8 mouse cellular contexts compared by ENCODE assay signal in the genomic region with DNA sequence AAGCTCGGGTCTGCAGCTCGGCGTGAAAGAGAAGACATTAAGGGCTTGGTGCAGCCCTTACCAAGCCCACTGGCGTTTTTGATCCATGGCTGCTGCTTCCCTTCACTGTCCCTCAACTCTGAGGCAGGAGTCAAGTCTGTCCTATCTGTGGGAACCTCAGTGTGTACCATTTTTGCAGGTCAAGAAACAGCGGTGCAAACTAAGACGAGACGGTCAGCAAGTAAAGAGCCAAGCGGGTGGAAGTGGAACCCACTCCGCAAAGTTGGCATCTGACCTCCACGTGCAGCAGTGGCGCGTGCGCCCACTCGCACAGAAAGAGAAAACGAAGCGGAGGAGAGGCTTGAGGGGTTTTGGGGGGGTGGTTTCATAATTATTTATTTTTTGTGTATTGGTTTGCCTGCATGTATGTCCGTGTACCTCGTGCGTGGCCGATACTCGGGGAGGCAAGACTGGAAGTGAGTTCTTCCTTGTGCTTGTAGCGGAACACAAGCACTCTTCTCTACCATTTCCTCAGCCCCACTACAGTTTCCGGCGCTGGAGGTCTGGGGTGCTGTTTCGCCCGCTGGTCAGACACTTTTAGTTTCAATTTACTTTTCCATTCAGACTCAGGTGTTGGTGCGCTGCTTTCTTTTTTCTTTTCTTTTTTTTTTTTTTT. TPM values are rescaled to one million over a fixed set of nuclear protein-coding genes. Genes with fewer than 3 reads are reported as not detected.
A peak's percentile ranks its signal among the peaks of the same experiment; 100 is the strongest.
DNase-seq lines count a peak whose midpoint lies in the region; ATAC-seq and TF ChIP-seq lines count a peak whose summit lies in the region.

No protein-coding gene starts in this region.

- no peak for TF ChIP-seq POLR2A in limb, embryonic 14.5 days (IDR thresholded peaks at IDR 0.05; ENCODE audit: borderline replicate concordance, extremely low read depth, insufficient read depth, insufficient read length)
- TF ChIP-seq POLR2A in thymus, adult 2 months (IDR thresholded peaks at IDR 0.05; ENCODE audit: control insufficient read depth, extremely low read depth, insufficient read depth, low read length, poor library complexity) = peak; percentile 26; the same call in 1 of the 2 replicates

- peaks cover 18% of the 10 kb centered on the region for H3K36me3 ChIP-seq in limb, embryonic 14.5 days (ENCODE audit: control insufficient read depth, insufficient read depth, low read length)
- H3K36me3 ChIP-seq in midbrain, embryonic 14.5 days (ENCODE audit: control insufficient read depth, insufficient read depth, low read length) = peaks cover 20% of the 10 kb centered on the region
- no peaks in the 10 kb centered on the region for H3K36me3 ChIP-seq in thymus, adult 2 months (ENCODE audit: control insufficient read depth, insufficient read depth, low read length)

- H3K27ac ChIP-seq in layer of hippocampus, adult 2 months = peak overlapping the region; percentile 88
- H3K27ac ChIP-seq in limb, embryonic 14.5 days (replicated peaks; ENCODE audit: low read depth, low read length) = peak overlapping the region; percentile 77
- H3K27ac ChIP-seq in midbrain, embryonic 14.5 days (replicated peaks; ENCODE audit: low read depth, low read length) = no peak overlapping the region
- H3K27ac ChIP-seq in thymus, adult 2 months (ENCODE audit: control insufficient read depth, insufficient read depth, low read length) = peak overlapping the region; percentile 56

- no peak for TF ChIP-seq CTCF in layer of hippocampus, adult 2 months (conservative IDR thresholded peaks at IDR 0.05)
- TF ChIP-seq CTCF in thymus, adult 2 months (IDR thresholded peaks at IDR 0.05; ENCODE audit: borderline replicate concordance, control insufficient read depth, extremely low read depth, insufficient read depth, low read length, poor library complexity) = no peak

- no peak for DNase-seq in layer of hippocampus, adult 2 months (ENCODE audit: low spot score in 2 of 2)
- DNase-seq in layer of hippocampus, adult 9-10 months (ENCODE audit: low spot score) = no peak
- DNase-seq in embryo, embryonic 10.5 days (ENCODE audit: low spot score) = peak; percentile 50
- no peak for DNase-seq in limb, embryonic 14.5 days (ENCODE audit: low spot score)
- DNase-seq in midbrain, embryonic 14.5 days = no peak
- peak; percentile 56 for DNase-seq in thymus, adult 2 months

- WGBS in limb, embryonic 14.5 days = under 1% methylated on average over 27 of the region's 27 CpGs
- 2% methylated on average over 27 of the region's 27 CpGs for WGBS in midbrain, embryonic 14.5 days
- under 1% methylated on average over 27 of the region's 27 CpGs for WGBS in thymus, adult 2 months

- peak overlapping the region; percentile 91 for H3K4me3 ChIP-seq in layer of hippocampus, adult 2 months
- peak overlapping the region; percentile 75 for H3K4me3 ChIP-seq in limb, embryonic 14.5 days (replicated peaks; ENCODE audit: low read length)
- peak overlapping the region; percentile 75 for H3K4me3 ChIP-seq in midbrain, embryonic 14.5 days (replicated peaks; ENCODE audit: low read depth, low read length)
- H3K4me3 ChIP-seq in thymus, adult 2 months (ENCODE audit: control insufficient read depth, insufficient read depth, low read length) = peak overlapping the region; percentile 52

- peak overlapping the region; percentile 81 for H3K9ac ChIP-seq in limb, embryonic 14.5 days (ENCODE audit: low read depth, low read length, severe bottlenecking)
- peak overlapping the region; percentile 46; the same call in 1 of the 2 replicates for H3K9ac ChIP-seq in midbrain, embryonic 14.5 days (replicated peaks; ENCODE audit: low read length)

- ATAC-seq in hematopoietic stem cell, adult 5-6 weeks (replicated peaks in 1 of 2; ENCODE audit: insufficient read depth in 1 of 2, low FRiP score in 2 of 2, low TSS enrichment in 1 of 2, low read depth in 1 of 2, poor library complexity in 2 of 2, severe bottlenecking in 2 of 2) = peak; percentile 5 to 23
- peak; percentile 62 for ATAC-seq in limb, embryonic 14.5 days (ENCODE audit: low FRiP score, low read depth)
- peak; percentile 62 for ATAC-seq in midbrain, embryonic 14.5 days (ENCODE audit: low FRiP score, low TSS enrichment)
- ATAC-seq in monocyte, adult 5-6 weeks (replicated peaks; ENCODE audit: insufficient number of reproducible peaks, low FRiP score, low TSS enrichment, poor library complexity, severe bottlenecking) = no peak

- H3K4me2 ChIP-seq in limb, embryonic 14.5 days (replicated peaks; ENCODE audit: low read depth, low read length, severe bottlenecking) = peak overlapping the region; percentile 66
- peak overlapping the region; percentile 93 for H3K4me2 ChIP-seq in midbrain, embryonic 14.5 days (ENCODE audit: low read length)

- no peaks in the 10 kb centered on the region for H3K27me3 ChIP-seq in limb, embryonic 14.5 days (ENCODE audit: control insufficient read depth, insufficient read depth, low read length)
- no peaks in the 10 kb centered on the region for H3K27me3 ChIP-seq in midbrain, embryonic 14.5 days (ENCODE audit: control insufficient read depth, insufficient read depth, low read length)
- no peaks in the 10 kb centered on the region for H3K27me3 ChIP-seq in thymus, adult 2 months (ENCODE audit: control insufficient read depth, insufficient read depth, low read length)

- H3K9me3 ChIP-seq in limb, embryonic 14.5 days (ENCODE audit: control insufficient read depth, low read length) = no peaks in the 10 kb centered on the region
- H3K9me3 ChIP-seq in midbrain, embryonic 14.5 days (ENCODE audit: control insufficient read depth, low read length) = no peaks in the 10 kb centered on the region

- H3K4me1 ChIP-seq in limb, embryonic 14.5 days (ENCODE audit: control insufficient read depth, insufficient read depth, low read length) = peaks cover 5% of the 10 kb centered on the region; the same call in 1 of the 2 replicates
- H3K4me1 ChIP-seq in midbrain, embryonic 14.5 days (ENCODE audit: control insufficient read depth, insufficient read depth, low read length) = peaks cover 8% of the 10 kb centered on the region; the same call in 1 of the 2 replicates
- peaks cover 4% of the 10 kb centered on the region for H3K4me1 ChIP-seq in thymus, adult 2 months (replicated peaks; ENCODE audit: control insufficient read depth, insufficient read depth, low read length)

RNA-seq across cellular contexts. Expression of a gene that starts 0.5 kb away (rescaled TPM):
- total RNA-seq in layer of hippocampus, adult 2 months (2021) = 10 to 100 TPM; 30.8 to 32.0 TPM
- total RNA-seq in hematopoietic stem cell, adult 5-6 weeks (2017) = 29.9 and 40.2 TPM in 2 replicates
- polyA plus RNA-seq in limb, embryonic 14.5 days (2012; rRNA removed) = 99.0 and 109 TPM in 2 replicates
- polyA plus RNA-seq in limb, embryonic 14.5 days (2014; fragmentation: Nextera tagmentation; extraction: Ambion mirVana) = 41.2 and 41.9 TPM in 2 replicates
- 50.6 and 73.5 TPM in 2 replicates for polyA plus RNA-seq in midbrain, embryonic 14.5 days (2014; fragmentation: Nextera tagmentation; extraction: Ambion mirVana)
- polyA plus RNA-seq in thymus, adult 2 months (2012; rRNA removed) = 98.7 and 107 TPM in 2 replicates
- 68.2 to 81.0 TPM (median 69.9 TPM) in 3 replicates for total RNA-seq in monocyte, adult 5-6 weeks (2017)

RNA-seq across cellular contexts. Expression of a gene that starts 29.7 kb away (rescaled TPM):
- total RNA-seq in layer of hippocampus, adult 2 months (2021) = 10 to 100 TPM; 19.3 to 27.1 TPM
- 20.2 and 29.6 TPM in 2 replicates for total RNA-seq in hematopoietic stem cell, adult 5-6 weeks (2017)
- polyA plus RNA-seq in limb, embryonic 14.5 days (2012; rRNA removed) = 17.2 and 23.0 TPM in 2 replicates
- polyA plus RNA-seq in limb, embryonic 14.5 days (2014; fragmentation: Nextera tagmentation; extraction: Ambion mirVana) = 27.2 and 29.3 TPM in 2 replicates
- polyA plus RNA-seq in midbrain, embryonic 14.5 days (2014; fragmentation: Nextera tagmentation; extraction: Ambion mirVana) = 16.9 and 20.2 TPM in 2 replicates
- polyA plus RNA-seq in thymus, adult 2 months (2012; rRNA removed) = 14.0 and 17.6 TPM in 2 replicates
- total RNA-seq in monocyte, adult 5-6 weeks (2017) = 0.58 to 4.5 TPM in 2 of 3 replicates, not detected in the other

RNA-seq across cellular contexts. Expression of a gene that starts 40.5 kb away (rescaled TPM):
- 10 to 100 TPM; 11.0 to 14.7 TPM for total RNA-seq in layer of hippocampus, adult 2 months (2021)
- total RNA-seq in hematopoietic stem cell, adult 5-6 weeks (2017) = not detected in 2 replicates
- polyA plus RNA-seq in limb, embryonic 14.5 days (2012; rRNA removed) = 0.23 and 0.26 TPM in 2 replicates
- polyA plus RNA-seq in limb, embryonic 14.5 days (2014; fragmentation: Nextera tagmentation; extraction: Ambion mirVana) = 0.32 and 0.59 TPM in 2 replicates
- 0.93 TPM in 1 of 2 replicates, not detected in the other for polyA plus RNA-seq in midbrain, embryonic 14.5 days (2014; fragmentation: Nextera tagmentation; extraction: Ambion mirVana)
- 0.22 and 0.67 TPM in 2 replicates for polyA plus RNA-seq in thymus, adult 2 months (2012; rRNA removed)
- not detected in 3 replicates for total RNA-seq in monocyte, adult 5-6 weeks (2017)

Comparison
In these comparisons a context has a peak if more than half of its experiments do, and no peak if none do; other contexts are left out.
1. DNase-seq: peak in embryo, embryonic 10.5 days (single experiment) and thymus, adult 2 months (single experiment); none in layer of hippocampus, adult 2 months (0 of 2), layer of hippocampus, adult 9-10 months (single experiment), limb, embryonic 14.5 days (single experiment) and midbrain, embryonic 14.5 days (single experiment).
2. RNA of a gene that starts 40.5 kb away (total RNA-seq): 11.0 to 14.7 TPM in layer of hippocampus, adult 2 months; not detected in hematopoietic stem cell, adult 5-6 weeks and not detected in monocyte, adult 5-6 weeks; every median in the first group is over 10 times any median in the second.
3. Peak in every context shown above with its lines, with median percentiles within 50 percentile points of each other: H3K4me3 ChIP-seq.